Mouse (Mus musculus): ENCODE results near the gene 1500011B03Rik. TPM values are rescaled to one million over a fixed set of nuclear protein-coding genes. Genes with fewer than 3 reads are reported as not detected.

The 1500011B03Rik gene
- total RNA-seq, 2 experiments from 2014 or later, result 162 to 172 TPM

Small RNA genes lying within 50 kb of the gene (microRNA-seq; reads per million reads assigned to microRNA genes)
- gene Mir6240, result 6.6 to 10.8 reads per million in 2 experiments

Other genes starting within 250 kb of the 1500011B03Rik start
- gene Trpv4, start 165.0 kb downstream of the 1500011B03Rik start, total RNA-seq (2021), result 1 to 10 TPM in 1 of 2 experiments, under 1 TPM in 1; 0.75 to 1.3 TPM
- gene Gltp, start 132.5 kb downstream of the 1500011B03Rik start, total RNA-seq (2021), result 10 to 100 TPM; 36.7 to 46.2 TPM
- gene Tchp, start 115.7 kb downstream of the 1500011B03Rik start, total RNA-seq (2021), result 10 to 100 TPM in 1 of 2 experiments, 1 to 10 TPM in 1; 9.3 to 14.4 TPM
- 10 to 100 TPM; 41.1 to 43.1 TPM for gene Ankrd13a, start 48.8 kb downstream of the 1500011B03Rik start, total RNA-seq (2021)
- gene Git2, start 48.0 kb downstream of the 1500011B03Rik start, total RNA-seq (2021), result 10 to 100 TPM; 35.9 to 47.2 TPM
- gene 4930519G04Rik, start 30.2 kb upstream of the 1500011B03Rik start, total RNA-seq (2021), result not detected
- under 1 TPM; 0.75 to 0.84 TPM for gene Gm9936, start 35.2 kb upstream of the 1500011B03Rik start, total RNA-seq (2021)
- 1 to 10 TPM; 1.8 to 1.9 TPM for gene Oasl2, start 73.5 kb upstream of the 1500011B03Rik start, total RNA-seq (2021)
- not detected for gene Oasl1, start 99.8 kb upstream of the 1500011B03Rik start, total RNA-seq (2021)
- 100 to 1,000 TPM; 209 to 211 TPM for gene 2210016L21Rik, start 118.7 kb upstream of the 1500011B03Rik start, total RNA-seq (2021)
- not detected for gene Hnf1a, start 147.6 kb upstream of the 1500011B03Rik start, total RNA-seq (2021)
- 10 to 100 TPM; 84.7 to 85.9 TPM for gene Sppl3, start 187.7 kb upstream of the 1500011B03Rik start, total RNA-seq (2021)

All from layer of hippocampus, postnatal 25 days (tissue).